Mouse (Mus musculus): ENCODE measurements around the gene Mgam. TPM values are rescaled to one million over a fixed set of nuclear protein-coding genes. Genes with fewer than 3 reads are reported as not detected.

The Mgam gene
- polyA plus RNA-seq, 1 experiment = 0.06 TPM

GRCm38 (mm10) chr6:40818237-40818902, 189.7 kb downstream of the Mgam start:
- Histone ChIP-seq H3K4me3 (ENCODE audit: insufficient read depth, low read length) (no peak overlapping the region), H3K27ac (ENCODE audit: insufficient read depth, low read length) (no peak overlapping the region), H3K4me1 (ENCODE audit: control insufficient read depth, insufficient read depth, low read length) (no peaks in the 10 kb centered on the region)
- no peak for TF ChIP-seq POLR2A (IDR thresholded peaks at IDR 0.05; ENCODE audit: extremely low read depth, insufficient read depth, low read length)
- no peak for TF ChIP-seq CTCF (IDR thresholded peaks at IDR 0.05; ENCODE audit: extremely low read depth, insufficient read depth, low read length)

Other genes with a start within 250 kb of the Mgam start
- 34.9 and 36.6 TPM in 2 replicates for gene E330009J07Rik, start 192.7 kb upstream of the Mgam start, polyA plus RNA-seq (2012; rRNA removed)
- 0.11 and 0.17 TPM in 2 replicates for gene Wee2, start 189.7 kb upstream of the Mgam start, polyA plus RNA-seq (2012; rRNA removed)
- 40.4 and 41.9 TPM in 2 replicates for gene Ssbp1, start 157.5 kb upstream of the Mgam start, polyA plus RNA-seq (2012; rRNA removed)
- 0.19 TPM in 1 of 2 replicates, not detected in the other for gene Tas2r137, start 137.6 kb upstream of the Mgam start, polyA plus RNA-seq (2012; rRNA removed)
- 0.36 TPM in 1 of 2 replicates, not detected in the other for gene Tas2r108, start 135.3 kb upstream of the Mgam start, polyA plus RNA-seq (2012; rRNA removed)
- not detected in 2 replicates for gene Prss37, start 109.3 kb upstream of the Mgam start, polyA plus RNA-seq (2012; rRNA removed)
- gene Olfr461, start 73.8 kb upstream of the Mgam start, polyA plus RNA-seq (2012; rRNA removed) = not detected in 2 replicates
- gene Olfr460, start 59.3 kb upstream of the Mgam start, polyA plus RNA-seq (2012; rRNA removed) = 0.13 and 0.17 TPM in 2 replicates
- 3.0 and 3.9 TPM in 2 replicates for gene Clec5a, start 43.0 kb upstream of the Mgam start, polyA plus RNA-seq (2012; rRNA removed)
- not detected in 2 replicates for gene Tas2r138, start 15.5 kb upstream of the Mgam start, polyA plus RNA-seq (2012; rRNA removed)